Mouse (Mus musculus) kidney, adult 2 months (tissue): ENCODE data around the gene Gmfg.

Experiments
- CTCF ChIP-seq: fragments of 200-500 bp; conservative IDR thresholded peaks from 2 replicates; pipeline ENCODE4 v1.5.1; 2011; ENCODE audit warnings: low read depth, mild to moderate bottlenecking, control low read depth, low read length, moderate library complexity, mixed read lengths; ENCODE audit not compliant: insufficient read depth, insufficient read length
- POLR2A ChIP-seq: fragments of 200-500 bp; IDR thresholded peaks from one replicate; pipeline ENCODE4 v1.6.1; 2011; ENCODE audit warnings: low read depth, low read length, control low read depth

DNA sequence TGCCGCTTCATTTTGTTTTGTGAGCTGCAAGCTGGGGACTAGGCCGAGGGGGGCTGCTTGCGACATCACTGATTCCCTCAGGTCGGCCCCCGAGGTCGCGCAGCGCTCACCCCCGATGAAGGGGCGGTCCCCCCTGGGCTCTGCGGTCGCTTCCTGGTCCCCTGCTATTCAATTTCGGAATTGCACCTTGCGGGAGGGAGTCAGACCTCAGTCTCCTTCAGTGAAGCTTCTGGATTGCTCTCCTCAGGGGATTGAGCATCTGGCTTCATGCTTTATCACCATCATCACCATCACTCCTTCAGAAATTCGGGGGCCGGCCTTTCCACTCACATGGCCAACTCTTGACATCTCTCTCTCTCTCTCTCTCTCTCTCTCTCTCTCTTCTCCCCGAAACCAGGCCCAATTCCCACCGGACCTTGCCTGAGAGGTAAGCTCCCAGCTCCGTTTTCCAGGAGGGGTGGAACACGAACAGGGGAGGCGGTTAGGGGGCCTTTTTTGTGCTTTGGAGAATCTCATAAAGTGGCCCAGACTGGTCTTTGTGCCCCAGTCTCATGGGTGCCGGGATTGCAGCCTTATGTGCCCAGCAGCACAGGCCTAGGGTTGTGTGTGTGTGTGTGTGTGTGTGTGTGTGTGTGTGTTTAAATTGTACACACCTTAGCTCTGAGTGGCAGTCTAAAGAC is 43.8 kb upstream of the Gmfg start:
- no peak for TF ChIP-seq CTCF
- TF ChIP-seq POLR2A: no peak
